9 mouse cellular contexts compared by ENCODE assay signal in genomic region chr10:107858684-107859083, GRCm38 (mm10). TPM values are rescaled to one million over a fixed set of nuclear protein-coding genes. Genes with fewer than 3 reads are reported as not detected.
A peak's percentile ranks its signal among the peaks of the same experiment; 100 is the strongest.
DNase-seq lines count a peak whose midpoint lies in the region.
"Had no signal": no experiment of that assay in that cellular context is flagged by ENCODE, and none has a peak within 500 bp of the region (broad histone marks: within the 10 kb centered on the region; RNA-seq: fewer than 3 reads in every experiment).

No protein-coding gene starts in this region.

- H3K27me3 ChIP-seq in splenic B cell, adult 2 months (ENCODE audit: control insufficient read depth, insufficient read depth, low read length, poor library complexity, severe bottlenecking) = no peaks in the 10 kb centered on the region

- peak; percentile 30 for DNase-seq in adrenal gland, postnatal 10 days
- DNase-seq in adrenal gland, postnatal 25 days = no peak
- DNase-seq in 3134 (ENCODE audit: extremely low read depth, insufficient read length, low spot score) = peak; percentile 15
- peak; percentile 8 to 36 for DNase-seq in adrenal gland, postnatal 36 days
- DNase-seq in forelimb bud, embryonic 11.5 days (ENCODE audit: low read depth, low spot score) = peak; percentile 28
- DNase-seq in kidney, postnatal 14 days = peak; percentile 37
- DNase-seq in lung, postnatal 10 days = peak; percentile 47
- peak; percentile 38 for DNase-seq in splenic B cell, adult 2 months (ENCODE audit: low read depth, low spot score)

- no peaks in the 10 kb centered on the region for H3K36me3 ChIP-seq in splenic B cell, adult 2 months (ENCODE audit: control insufficient read depth, insufficient read depth, low read length, poor library complexity, severe bottlenecking)
- H3K36me3 ChIP-seq: G1E had no signal

RNA-seq across cellular contexts. Expression of gene Otogl, which starts 53.2 kb away (rescaled TPM):
- under 1 TPM; 0.09 to 0.15 TPM for total RNA-seq in adrenal gland, postnatal 10 days (2021)
- total RNA-seq in adrenal gland, postnatal 25 days (2021) = 0.21 and 0.33 TPM in 2 replicates
- under 1 TPM; 0.23 to 0.30 TPM for total RNA-seq in adrenal gland, postnatal 36 days (2021)
